Mouse (Mus musculus) splenic B cell, adult 2 months (primary cell): ENCODE measurements around the gene Zfp609.

Source experiments
- DNase-seq: peaks from one replicate; pipeline ENCODE4 v3.0.0-alpha.2; 2011; ENCODE audit warnings: low read depth, low spot score
- H3K27me3 ChIP-seq: 2 replicates; pipeline ENCODE4 v1.6.1; 2012; ENCODE audit warnings: mild to moderate bottlenecking, low read length, moderate library complexity, mixed read lengths; ENCODE audit not compliant: control insufficient read depth, poor library complexity, insufficient read depth, severe bottlenecking
- H3K36me3 ChIP-seq: 2 replicates; pipeline ENCODE4 v1.6.1; 2012; ENCODE audit warnings: mild to moderate bottlenecking, low read length, moderate library complexity, mixed read lengths; ENCODE audit not compliant: control insufficient read depth, poor library complexity, insufficient read depth, severe bottlenecking

Zfp609 gene

GRCm38 (mm10) chr9:65734931-65735330 is 92.4 kb downstream of the Zfp609 start:
- no peaks in the 10 kb centered on the region for H3K36me3 ChIP-seq
- DNase-seq, result no peak
- no peaks in the 10 kb centered on the region for H3K27me3 ChIP-seq

GRCm38 (mm10) chr9:65728588-65728987 is 98.8 kb downstream of the Zfp609 start:
- Histone ChIP-seq H3K36me3 (no peaks in the 10 kb centered on the region; the same call in 1 of the 2 replicates), H3K27me3 (no peaks in the 10 kb centered on the region)
- DNase-seq, result no peak

DNA sequence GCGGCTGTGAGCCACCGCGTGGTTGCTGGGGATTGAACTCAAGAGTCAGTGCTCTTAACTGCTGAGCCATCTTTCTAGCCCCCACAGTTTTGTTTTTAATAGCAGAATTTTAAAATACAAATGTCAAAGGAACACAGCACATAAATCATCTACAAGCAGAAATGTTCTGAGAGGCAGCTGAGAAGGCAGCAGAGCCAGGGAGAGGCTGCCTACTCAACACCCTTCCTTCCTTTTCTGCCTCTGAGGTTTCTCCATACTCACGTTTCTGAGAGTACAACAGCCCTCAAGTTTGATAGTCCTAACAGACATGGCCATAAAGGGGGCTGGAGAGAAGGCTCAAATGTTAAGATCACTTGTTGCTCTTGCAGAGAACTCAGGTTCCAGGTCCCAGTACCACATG is 99.9 kb downstream of the Zfp609 start:
- DNase-seq, result no peak
- Histone ChIP-seq H3K36me3 (no peaks in the 10 kb centered on the region; the same call in 1 of the 2 replicates), H3K27me3 (no peaks in the 10 kb centered on the region)

GRCm38 (mm10) chr9:65726431-65726830 is 100.9 kb downstream of the Zfp609 start:
- Histone ChIP-seq H3K36me3 (no peaks in the 10 kb centered on the region; the same call in 1 of the 2 replicates), H3K27me3 (no peaks in the 10 kb centered on the region)
- DNase-seq, result no peak

- H3K36me3 ChIP-seq, result no peaks in the 10 kb centered on the region; the same call in 1 of the 2 replicates
- H3K27me3 ChIP-seq, result no peaks in the 10 kb centered on the region
- DNase-seq, result no peak
Observed at GRCm38 (mm10) chr9:65725291-65725622, 102.1 kb downstream of the Zfp609 start.

DNA sequence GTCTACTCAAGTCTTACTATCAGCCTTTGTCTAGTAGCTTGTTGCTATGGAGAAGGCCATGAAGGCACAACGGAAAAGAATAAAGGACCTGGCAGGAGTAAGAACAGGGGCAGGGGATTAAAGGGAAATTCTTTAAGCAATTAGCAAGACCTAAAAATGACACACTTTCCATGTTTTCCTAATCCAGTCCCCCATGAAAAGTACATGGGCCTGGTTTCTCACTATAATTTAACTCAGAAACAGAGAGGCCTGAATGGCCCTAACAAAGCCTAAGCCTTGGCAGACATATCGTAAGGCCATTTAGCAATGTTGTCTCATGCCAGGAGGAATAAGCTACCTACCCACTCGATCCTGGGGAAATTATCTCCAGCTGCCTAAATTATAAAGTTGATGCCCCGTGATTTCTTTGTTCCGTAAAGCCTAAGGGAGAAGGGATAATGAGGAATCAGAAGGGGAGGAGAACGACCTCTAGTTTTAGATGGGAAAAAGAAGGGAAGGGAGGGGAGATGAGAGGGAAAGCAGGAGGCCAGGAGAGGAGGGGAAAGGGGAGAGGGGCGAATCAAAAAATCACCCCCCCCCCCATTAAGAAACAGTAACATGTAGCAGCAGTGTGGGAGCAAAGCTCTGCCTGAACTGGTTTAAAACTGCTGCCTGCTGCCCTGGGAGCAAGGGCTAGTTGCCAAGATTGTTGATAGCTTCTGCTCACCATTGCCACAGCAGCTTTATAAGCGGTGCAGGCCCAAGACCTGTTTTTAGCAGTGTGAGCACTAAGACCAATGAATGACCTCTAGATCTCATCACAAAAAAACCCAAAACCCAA is 102.7 kb downstream of the Zfp609 start:
- no peaks in the 10 kb centered on the region for H3K27me3 ChIP-seq
- H3K36me3 ChIP-seq, result no peaks in the 10 kb centered on the region; the same call in 1 of the 2 replicates
- no peak for DNase-seq

DNA sequence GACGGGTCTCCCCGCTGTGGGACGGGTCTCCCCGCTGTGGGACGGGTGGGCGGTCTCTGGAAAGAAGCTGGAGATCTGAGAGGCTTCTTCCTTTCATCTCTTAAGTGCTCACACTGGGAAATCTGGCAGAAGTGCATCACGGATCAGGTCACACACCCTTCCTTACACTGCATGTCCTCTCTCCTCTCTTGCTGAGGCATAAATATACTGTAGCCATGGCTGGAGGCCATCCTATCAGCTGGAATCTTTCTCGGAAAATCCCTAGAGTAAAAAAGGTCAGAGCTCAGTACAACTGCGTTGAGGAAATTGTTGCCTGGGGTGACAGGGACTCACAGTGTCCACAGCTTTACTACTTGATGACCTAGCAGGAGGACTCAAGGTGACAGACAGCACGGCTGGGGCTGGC is 106.2 kb downstream of the Zfp609 start:
- Histone ChIP-seq H3K36me3 (no peaks in the 10 kb centered on the region; the same call in 1 of the 2 replicates), H3K27me3 (no peaks in the 10 kb centered on the region)
- no peak for DNase-seq

GRCm38 (mm10) chr9:65718195-65718594 is 109.2 kb downstream of the Zfp609 start:
- no peaks in the 10 kb centered on the region for H3K36me3 ChIP-seq
- no peak for DNase-seq
- no peaks in the 10 kb centered on the region for H3K27me3 ChIP-seq

- Histone ChIP-seq H3K27me3 (no peaks in the 10 kb centered on the region), H3K36me3 (peaks cover 4% of the 10 kb centered on the region)
- no peak for DNase-seq
Observed at GRCm38 (mm10) chr9:65703926-65704595, 123.3 kb downstream of the Zfp609 start.

- Histone ChIP-seq H3K27me3 (no peaks in the 10 kb centered on the region), H3K36me3 (peaks cover 4% of the 10 kb centered on the region)
- DNase-seq, result no peak
Observed at GRCm38 (mm10) chr9:65703241-65703640, 124.1 kb downstream of the Zfp609 start.

DNA sequence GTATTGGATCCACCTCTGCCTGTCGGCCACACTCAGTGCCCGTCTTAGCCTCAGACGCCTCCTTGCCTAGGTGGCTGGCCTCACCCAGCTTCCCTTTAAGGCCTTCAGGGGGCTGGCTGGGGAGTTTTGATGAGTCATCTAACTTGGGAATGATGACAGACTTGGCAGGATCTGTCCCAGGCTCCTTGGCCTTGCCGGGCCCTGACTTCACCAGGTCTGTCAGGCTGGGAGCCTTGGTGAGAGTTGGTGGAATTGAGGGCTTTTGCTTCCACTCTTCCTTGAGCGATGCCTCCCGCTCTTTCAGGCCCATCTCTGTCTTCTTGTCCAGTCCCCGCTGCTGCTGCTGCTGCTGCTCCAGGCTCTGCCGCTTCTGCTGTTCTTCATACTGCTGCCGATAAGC is 125.1 kb downstream of the Zfp609 start:
- Histone ChIP-seq H3K27me3 (no peaks in the 10 kb centered on the region), H3K36me3 (peaks cover 4% of the 10 kb centered on the region)
- DNase-seq, result no peak

DNA sequence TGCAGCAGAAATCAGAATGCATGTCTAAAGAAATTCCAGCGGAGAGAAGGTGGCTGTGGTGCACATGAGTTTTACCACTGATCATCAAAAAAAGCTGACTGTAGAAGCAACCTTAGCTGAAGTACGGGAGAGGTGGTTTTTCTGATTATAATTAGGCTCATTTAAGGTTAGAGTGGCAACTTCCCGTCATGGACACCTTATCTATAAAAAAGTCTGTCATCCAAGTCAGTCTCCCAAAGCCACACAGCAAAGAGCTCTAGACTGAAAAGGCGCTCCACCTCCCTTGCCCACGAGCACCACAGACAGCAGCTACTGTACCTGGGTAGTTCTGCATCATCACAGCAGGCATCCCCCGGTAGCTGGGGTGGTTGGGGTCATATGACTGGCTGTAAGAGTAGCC is 126.9 kb downstream of the Zfp609 start:
- Histone ChIP-seq H3K27me3 (no peaks in the 10 kb centered on the region), H3K36me3 (peaks cover 4% of the 10 kb centered on the region)
- no peak for DNase-seq

- no peak for DNase-seq
- Histone ChIP-seq H3K27me3 (no peaks in the 10 kb centered on the region), H3K36me3 (no peaks in the 10 kb centered on the region)
Observed at GRCm38 (mm10) chr9:65697992-65698391, 129.4 kb downstream of the Zfp609 start.

DNA sequence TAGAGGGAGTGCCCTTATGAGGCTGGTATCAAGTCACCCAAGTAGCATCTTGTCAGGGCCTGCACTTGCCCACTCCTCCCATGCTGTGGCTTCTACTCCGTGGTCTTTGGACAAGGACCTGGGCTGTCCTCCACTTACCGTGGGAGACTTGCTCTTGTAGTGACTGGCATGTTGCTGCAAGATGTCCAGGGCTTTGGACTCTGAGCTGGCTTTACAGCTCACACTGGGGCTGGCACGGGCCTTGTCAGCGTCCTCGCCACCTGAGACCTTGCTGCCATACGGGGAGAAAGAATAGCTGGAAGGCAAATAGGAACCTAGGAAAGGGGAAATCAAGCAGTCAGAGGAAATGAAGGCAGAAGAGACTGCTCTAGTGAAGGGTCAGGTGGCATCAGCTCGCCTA is 130.0 kb downstream of the Zfp609 start:
- no peaks in the 10 kb centered on the region for H3K27me3 ChIP-seq
- no peak for DNase-seq
- no peaks in the 10 kb centered on the region for H3K36me3 ChIP-seq

GRCm38 (mm10) chr9:65696337-65696736 is 131.0 kb downstream of the Zfp609 start:
- DNase-seq, result no peak
- no peaks in the 10 kb centered on the region for H3K36me3 ChIP-seq
- no peaks in the 10 kb centered on the region for H3K27me3 ChIP-seq
